Mouse (Mus musculus) E14TG2a.4 (cell line): ENCODE data around the gene Cgrrf1.

Source experiments
- CTCF ChIP-seq: conservative IDR thresholded peaks from 2 replicates; pipeline ENCODE4 v1.5.1; 2014; ENCODE audit warnings: low read length
- NANOG ChIP-seq: IDR thresholded peaks from 2 replicates; pipeline ENCODE4 v1.6.1; 2014; ENCODE audit warnings: borderline replicate concordance, low read length, mixed read lengths
- POU5F1 ChIP-seq: IDR thresholded peaks from 2 replicates; pipeline ENCODE4 v1.6.1; 2014; ENCODE audit warnings: low read length, borderline replicate concordance

GRCm38 (mm10) chr14:46806186-46806585 is 25.7 kb upstream of the Cgrrf1 start:
- TF ChIP-seq CTCF (no peak), NANOG (no peak), POU5F1 (no peak)
